Mouse (Mus musculus): ENCODE data around the gene Siah1b. TPM values are rescaled to one million over a fixed set of nuclear protein-coding genes. Genes with fewer than 3 reads are reported as not detected.
A peak's percentile ranks its signal among the peaks of the same experiment; 100 is the strongest.

The Siah1b gene
- polyA plus RNA-seq, 1 experiment from 2014 or later, result 17.8 TPM

GRCm38 (mm10) chrX:164046736-164047135 is 29.6 kb downstream of the Siah1b start:
- H3K9ac ChIP-seq (replicated peaks; ENCODE audit: low read depth, low read length), result no peak overlapping the region
- H3K9me3 ChIP-seq (ENCODE audit: control insufficient read depth, low read length), result no peaks in the 10 kb centered on the region
- no peaks in the 10 kb centered on the region for H3K4me1 ChIP-seq (ENCODE audit: control insufficient read depth, insufficient read depth, low read length)
- no peak overlapping the region for H3K27ac ChIP-seq (ENCODE audit: low read depth, low read length)
- ATAC-seq (ENCODE audit: low read depth), result no peak
- no peaks in the 10 kb centered on the region for H3K36me3 ChIP-seq (ENCODE audit: control insufficient read depth, insufficient read depth, low read length)
- no peak overlapping the region for H3K4me3 ChIP-seq (ENCODE audit: low read depth, low read length)
- 73% methylated on average over 2 of the region's 2 CpGs for WGBS
- no peak overlapping the region for H3K4me2 ChIP-seq (ENCODE audit: low read depth, low read length)
- H3K27me3 ChIP-seq (ENCODE audit: control insufficient read depth, insufficient read depth, low read length), result no peaks in the 10 kb centered on the region

GRCm38 (mm10) chrX:164042069-164042468 is 34.2 kb downstream of the Siah1b start:
- WGBS, result 75% methylated on average over 13 of the region's 13 CpGs
- ATAC-seq (ENCODE audit: low read depth), result no peak
- H3K9ac ChIP-seq (replicated peaks; ENCODE audit: low read depth, low read length), result no peak overlapping the region
- no peak overlapping the region for H3K27ac ChIP-seq (ENCODE audit: low read depth, low read length)
- H3K9me3 ChIP-seq (ENCODE audit: control insufficient read depth, low read length), result no peaks in the 10 kb centered on the region
- H3K4me3 ChIP-seq (ENCODE audit: low read depth, low read length), result no peak overlapping the region
- no peaks in the 10 kb centered on the region for H3K4me1 ChIP-seq (ENCODE audit: control insufficient read depth, insufficient read depth, low read length)
- H3K4me2 ChIP-seq (ENCODE audit: low read depth, low read length), result no peak overlapping the region
- H3K27me3 ChIP-seq (ENCODE audit: control insufficient read depth, insufficient read depth, low read length), result no peaks in the 10 kb centered on the region
- no peaks in the 10 kb centered on the region for H3K36me3 ChIP-seq (ENCODE audit: control insufficient read depth, insufficient read depth, low read length)

- 51% methylated on average over 2 of the region's 2 CpGs for WGBS
- ATAC-seq (ENCODE audit: low read depth), result no peak
Observed at GRCm38 (mm10) chrX:164038882-164039281, 37.4 kb downstream of the Siah1b start.

GRCm38 (mm10) chrX:164035931-164036330 is 40.4 kb downstream of the Siah1b start:
- Histone ChIP-seq H3K9ac (replicated peaks; ENCODE audit: low read depth, low read length) (no peak overlapping the region), H3K9me3 (ENCODE audit: control insufficient read depth, low read length) (no peaks in the 10 kb centered on the region), H3K4me3 (ENCODE audit: low read depth, low read length) (no peak overlapping the region), H3K27ac (ENCODE audit: low read depth, low read length) (no peak overlapping the region), H3K4me1 (ENCODE audit: control insufficient read depth, insufficient read depth, low read length) (no peaks in the 10 kb centered on the region), H3K27me3 (ENCODE audit: control insufficient read depth, insufficient read depth, low read length) (no peaks in the 10 kb centered on the region), H3K36me3 (ENCODE audit: control insufficient read depth, insufficient read depth, low read length) (no peaks in the 10 kb centered on the region), H3K4me2 (ENCODE audit: low read depth, low read length) (no peak overlapping the region)
- no peak for ATAC-seq (ENCODE audit: low read depth)
- WGBS, result 89% methylated on average over 7 of the region's 7 CpGs

More at GRCm38 (mm10) chrX:164038882-164039281, 37.4 kb downstream of the Siah1b start:
- Histone ChIP-seq H3K27ac (ENCODE audit: low read depth, low read length) (no peak overlapping the region), H3K4me1 (ENCODE audit: control insufficient read depth, insufficient read depth, low read length) (no peaks in the 10 kb centered on the region), H3K9me3 (ENCODE audit: control insufficient read depth, low read length) (no peaks in the 10 kb centered on the region), H3K27me3 (ENCODE audit: control insufficient read depth, insufficient read depth, low read length) (no peaks in the 10 kb centered on the region), H3K4me3 (ENCODE audit: low read depth, low read length) (no peak overlapping the region), H3K36me3 (ENCODE audit: control insufficient read depth, insufficient read depth, low read length) (no peaks in the 10 kb centered on the region), H3K9ac (replicated peaks; ENCODE audit: low read depth, low read length) (no peak overlapping the region), H3K4me2 (ENCODE audit: low read depth, low read length) (no peak overlapping the region)

GRCm38 (mm10) chrX:164035401-164035800 is 40.9 kb downstream of the Siah1b start:
- no peaks in the 10 kb centered on the region for H3K4me1 ChIP-seq (ENCODE audit: control insufficient read depth, insufficient read depth, low read length)
- H3K36me3 ChIP-seq (ENCODE audit: control insufficient read depth, insufficient read depth, low read length), result no peaks in the 10 kb centered on the region
- no peak for ATAC-seq (ENCODE audit: low read depth)
- no peak overlapping the region for H3K4me2 ChIP-seq (ENCODE audit: low read depth, low read length)
- WGBS, result 94% methylated on average over 2 of the region's 2 CpGs
- no peak overlapping the region for H3K9ac ChIP-seq (replicated peaks; ENCODE audit: low read depth, low read length)
- H3K27me3 ChIP-seq (ENCODE audit: control insufficient read depth, insufficient read depth, low read length), result no peaks in the 10 kb centered on the region
- no peaks in the 10 kb centered on the region for H3K9me3 ChIP-seq (ENCODE audit: control insufficient read depth, low read length)
- H3K27ac ChIP-seq (ENCODE audit: low read depth, low read length), result no peak overlapping the region
- H3K4me3 ChIP-seq (ENCODE audit: low read depth, low read length), result no peak overlapping the region

- H3K4me3 ChIP-seq (ENCODE audit: low read depth, low read length), result no peak overlapping the region
- WGBS, result 92% methylated on average over 7 of the region's 7 CpGs
- H3K27me3 ChIP-seq (ENCODE audit: control insufficient read depth, insufficient read depth, low read length), result no peaks in the 10 kb centered on the region
- no peak overlapping the region for H3K9ac ChIP-seq (replicated peaks; ENCODE audit: low read depth, low read length)
- no peak for ATAC-seq (ENCODE audit: low read depth)
- H3K9me3 ChIP-seq (ENCODE audit: control insufficient read depth, low read length), result no peaks in the 10 kb centered on the region
- no peak overlapping the region for H3K4me2 ChIP-seq (ENCODE audit: low read depth, low read length)
- no peak overlapping the region for H3K27ac ChIP-seq (ENCODE audit: low read depth, low read length)
- no peaks in the 10 kb centered on the region for H3K4me1 ChIP-seq (ENCODE audit: control insufficient read depth, insufficient read depth, low read length)
- no peaks in the 10 kb centered on the region for H3K36me3 ChIP-seq (ENCODE audit: control insufficient read depth, insufficient read depth, low read length)
Observed at GRCm38 (mm10) chrX:164032526-164032925, 43.8 kb downstream of the Siah1b start.

- H3K27ac ChIP-seq (ENCODE audit: low read depth, low read length), result no peak within 1 kb of the TSS
- WGBS, result 16% methylated on average over 22 of the region's 22 CpGs
- no peaks in the 10 kb centered on the region for H3K9me3 ChIP-seq (ENCODE audit: control insufficient read depth, low read length)
- peak; percentile 94 for ATAC-seq (ENCODE audit: low read depth)
- H3K9ac ChIP-seq (replicated peaks; ENCODE audit: low read depth, low read length), result no peak within 1 kb of the TSS
- H3K4me2 ChIP-seq (ENCODE audit: low read depth, low read length), result peak within 1 kb of the TSS; percentile 31
- H3K27me3 ChIP-seq (ENCODE audit: control insufficient read depth, insufficient read depth, low read length), result no peaks in the 10 kb centered on the region
- H3K4me3 ChIP-seq (ENCODE audit: low read depth, low read length), result 0 out of 2 replicates have a peak within 1 kb of the TSS, but pooled peaks have one; percentile 5
- no peaks in the 10 kb centered on the region for H3K36me3 ChIP-seq (ENCODE audit: control insufficient read depth, insufficient read depth, low read length)
- no peaks in the 10 kb centered on the region for H3K4me1 ChIP-seq (ENCODE audit: control insufficient read depth, insufficient read depth, low read length)
Observed at GRCm38 (mm10) chrX:164027607-164028289, 48.5 kb downstream of the Siah1b start, which contains the start of gene Car5b. Gene Car5b, minus strand, starts transcription at chrX:164027997.

Other genes starting within 250 kb of the Siah1b start
- gene Ap1s2, start 167.5 kb downstream of the Siah1b start, polyA plus RNA-seq (2014; fragmentation: Nextera tagmentation; extraction: Ambion mirVana), result 136 and 198 TPM in 2 replicates
- 51.3 and 55.5 TPM in 2 replicates for gene Zrsr2, start 117.8 kb downstream of the Siah1b start, polyA plus RNA-seq (2014; fragmentation: Nextera tagmentation; extraction: Ambion mirVana)
- 0.76 and 0.91 TPM in 2 replicates for gene Car5b, start 48.5 kb downstream of the Siah1b start, polyA plus RNA-seq (2014; fragmentation: Nextera tagmentation; extraction: Ambion mirVana)
- not detected in 2 replicates for gene Cltrn, start 12.3 kb upstream of the Siah1b start, polyA plus RNA-seq (2014; fragmentation: Nextera tagmentation; extraction: Ambion mirVana)
- 0.16 TPM in 1 of 2 replicates, not detected in the other for gene Ace2, start 62.8 kb upstream of the Siah1b start, polyA plus RNA-seq (2014; fragmentation: Nextera tagmentation; extraction: Ambion mirVana)
- gene Bmx, start 181.7 kb upstream of the Siah1b start, polyA plus RNA-seq (2014; fragmentation: Nextera tagmentation; extraction: Ambion mirVana), result 0.37 TPM in 1 of 2 replicates, not detected in the other
- 2.5 and 4.1 TPM in 2 replicates for gene Pir, start 192.9 kb upstream of the Siah1b start, polyA plus RNA-seq (2014; fragmentation: Nextera tagmentation; extraction: Ambion mirVana)

All from neural tube, embryonic 14.5 days (tissue).